Mouse (Mus musculus) c-Kit-positive CD71-negative TER-119-negative erythroid progenitor cells, embryonic 14.5 days (primary cell): ENCODE measurements at regions not wholly inside any gene's neighbourhood (a gene's known extent, or its start where the extent isn't known, plus 50 kb on each side); places are given as distances from the start of the nearest gene placed in this dataset.

Source experiments
- DNase-seq: peaks from one replicate; pipeline ENCODE4 v3.0.0-alpha.2; 2013; ENCODE audit warnings: low read depth

DNA sequence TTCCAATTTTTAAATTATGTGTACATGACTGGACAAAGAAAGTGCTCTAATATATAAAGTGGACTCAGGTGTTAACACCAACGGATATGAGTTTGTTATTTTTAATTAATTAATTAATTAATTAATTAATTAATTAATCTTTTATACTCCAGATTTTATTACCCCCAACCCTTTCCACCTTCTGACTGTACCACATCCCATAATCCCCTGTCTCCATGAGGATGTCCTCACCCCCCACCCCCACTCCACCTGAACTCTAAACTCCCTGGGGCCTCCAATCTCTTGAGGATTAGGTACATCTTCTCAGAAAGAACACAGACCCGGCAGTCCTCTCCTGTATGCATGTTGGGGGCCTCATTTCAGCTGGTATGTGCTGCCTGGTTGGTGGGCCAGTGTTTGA is 182.8 kb downstream of the Rassf9 start:
- DNase-seq = no peak

- DNase-seq = no peak
Measured at GRCm38 (mm10) chr10:102689966-102690365, 177.9 kb downstream of the Rassf9 start.

DNA sequence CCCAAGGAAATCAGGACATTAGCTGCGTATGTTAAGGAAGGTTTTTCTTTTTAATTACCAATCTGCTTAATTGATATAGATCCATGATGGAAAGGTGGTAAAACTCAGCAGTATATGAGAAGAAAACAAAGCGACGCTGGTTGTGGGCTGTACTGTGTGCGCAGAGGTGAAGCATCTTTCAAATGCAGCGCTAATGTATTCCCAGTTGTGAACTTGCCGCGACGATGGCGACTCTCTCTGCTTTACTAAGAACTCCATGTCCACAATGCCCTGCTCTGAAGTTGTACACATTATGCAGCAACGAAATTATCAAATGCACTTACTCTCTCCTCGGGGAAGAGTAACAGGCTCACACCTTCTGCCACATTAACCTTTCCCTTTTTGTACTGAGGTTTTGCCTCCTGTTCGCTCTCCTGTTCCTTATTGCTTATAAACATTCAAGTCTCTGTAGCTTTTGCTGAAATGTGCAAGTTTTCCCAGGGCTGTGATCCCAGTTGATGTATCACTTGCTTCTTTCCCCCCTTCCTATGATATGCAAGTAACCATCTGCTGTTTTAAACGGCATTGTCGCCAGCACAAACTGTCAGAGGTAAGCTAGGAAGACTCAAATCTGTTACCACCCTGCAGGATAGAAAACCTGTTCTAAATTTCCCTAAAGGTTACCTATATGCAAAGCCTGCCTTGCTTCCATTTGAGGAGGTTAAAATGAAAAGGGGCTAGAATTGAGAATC is 174.8 kb downstream of the Rassf9 start:
- DNase-seq = no peak

DNA sequence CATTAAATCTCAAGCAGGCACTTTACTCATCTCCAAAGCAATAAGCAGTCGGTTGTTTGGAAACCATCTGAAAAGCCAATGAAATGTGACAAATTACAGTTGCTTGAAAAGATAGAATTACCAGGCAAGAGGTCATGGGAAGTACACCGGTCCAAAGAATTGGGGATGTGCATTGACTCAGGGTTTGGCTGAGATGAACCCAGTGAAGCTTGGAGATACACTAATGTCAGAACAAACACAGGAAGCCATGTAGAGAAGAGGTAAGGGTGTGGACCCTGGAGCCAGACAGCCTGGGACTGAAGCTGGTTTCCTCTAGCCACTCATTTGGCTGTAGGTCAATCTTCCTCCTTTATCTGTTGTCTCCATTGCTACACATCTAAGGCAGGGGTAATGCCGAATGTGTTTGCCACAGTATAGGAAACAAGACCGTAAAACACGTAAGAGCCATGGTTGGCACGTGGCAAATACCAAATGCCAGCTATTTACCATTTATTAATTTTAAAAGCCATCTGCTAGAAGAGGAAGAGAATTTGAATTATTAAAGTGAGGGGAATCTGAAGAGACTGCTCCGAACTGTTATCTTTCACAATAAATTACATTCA is 173.9 kb downstream of the Rassf9 start:
- no peak for DNase-seq

- no peak for DNase-seq
Measured at GRCm38 (mm10) chr10:102667359-102667758, 155.3 kb downstream of the Rassf9 start.

- no peak for DNase-seq
Measured at GRCm38 (mm10) chr10:102659683-102660082, 147.7 kb downstream of the Rassf9 start.

DNA sequence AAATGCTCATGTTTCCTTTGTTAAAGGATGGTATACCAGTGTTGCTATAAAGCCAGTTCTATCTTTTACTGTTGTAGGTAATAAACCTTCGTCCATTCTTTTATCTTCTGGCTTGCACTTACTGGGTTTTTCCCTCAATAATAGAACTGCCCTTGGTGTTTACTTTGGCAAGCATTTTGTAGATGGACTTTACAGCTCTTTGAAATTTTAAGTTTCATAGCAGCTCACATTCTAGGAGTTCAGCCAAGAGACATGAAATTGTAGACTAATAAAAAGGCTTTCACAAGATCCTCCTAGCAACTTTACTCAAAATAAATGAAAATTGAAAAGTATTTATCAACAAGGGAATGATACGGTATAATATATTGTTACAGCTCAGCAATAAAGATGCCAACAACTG is 124.5 kb downstream of the Rassf9 start:
- DNase-seq = no peak

DNA sequence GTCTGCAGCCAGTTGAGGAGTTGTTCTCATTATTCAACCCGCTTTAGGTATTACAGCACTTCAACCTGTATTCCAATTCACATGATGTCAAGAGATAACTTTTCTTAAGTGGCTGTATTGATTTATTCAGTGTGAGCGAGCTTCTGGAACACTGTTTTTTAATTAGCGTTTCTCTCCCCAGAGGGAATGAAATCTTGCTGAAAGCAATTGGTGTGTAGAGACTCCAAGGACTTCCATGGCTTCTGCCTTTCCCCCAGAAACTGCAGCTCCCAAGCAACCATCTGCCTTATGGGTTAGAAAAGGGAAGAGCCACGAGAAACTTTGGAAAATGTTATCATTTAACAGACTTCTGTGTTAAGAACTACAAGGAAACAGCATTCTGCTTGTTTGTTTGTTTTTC is 121.4 kb downstream of the Rassf9 start:
- no peak for DNase-seq

DNA sequence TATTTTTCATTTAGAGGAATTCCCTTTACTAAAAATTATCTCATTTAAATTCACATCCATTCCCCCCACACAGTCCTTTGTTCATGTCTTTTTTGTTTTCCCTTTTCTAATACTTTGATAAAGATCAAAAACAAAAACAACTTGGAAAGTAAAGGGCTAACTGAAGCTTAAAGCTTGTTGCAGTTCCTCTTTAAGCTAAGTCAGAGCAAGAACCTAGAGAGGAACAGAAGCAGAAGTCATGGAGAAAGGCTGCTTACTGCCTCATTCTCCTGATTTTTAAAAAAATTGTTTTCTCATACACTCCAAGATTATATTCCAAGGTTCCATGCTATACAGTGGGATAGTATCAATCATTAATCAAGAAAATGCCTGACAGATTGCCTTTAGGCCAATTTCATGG is 116.6 kb downstream of the Rassf9 start:
- DNase-seq = no peak

DNA sequence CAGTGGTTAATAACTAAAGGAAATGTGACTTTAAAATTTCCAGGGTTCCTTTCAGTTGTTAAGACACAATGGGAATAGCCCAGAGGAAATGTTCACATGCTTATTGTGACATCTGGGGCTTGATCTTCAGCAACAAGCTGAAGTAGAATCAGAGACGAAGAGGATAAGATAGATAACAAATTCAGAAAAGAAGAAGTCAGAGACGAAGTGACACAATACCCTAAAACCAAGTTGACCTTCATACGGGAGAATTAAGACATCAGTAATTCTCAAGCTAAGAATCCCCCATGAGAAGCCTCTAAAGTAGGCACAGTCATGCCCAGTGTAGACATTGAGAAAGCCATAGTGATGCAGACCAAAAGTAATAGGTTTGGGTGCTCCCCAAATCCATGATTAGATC is 111.9 kb downstream of the Rassf9 start:
- DNase-seq = no peak

DNA sequence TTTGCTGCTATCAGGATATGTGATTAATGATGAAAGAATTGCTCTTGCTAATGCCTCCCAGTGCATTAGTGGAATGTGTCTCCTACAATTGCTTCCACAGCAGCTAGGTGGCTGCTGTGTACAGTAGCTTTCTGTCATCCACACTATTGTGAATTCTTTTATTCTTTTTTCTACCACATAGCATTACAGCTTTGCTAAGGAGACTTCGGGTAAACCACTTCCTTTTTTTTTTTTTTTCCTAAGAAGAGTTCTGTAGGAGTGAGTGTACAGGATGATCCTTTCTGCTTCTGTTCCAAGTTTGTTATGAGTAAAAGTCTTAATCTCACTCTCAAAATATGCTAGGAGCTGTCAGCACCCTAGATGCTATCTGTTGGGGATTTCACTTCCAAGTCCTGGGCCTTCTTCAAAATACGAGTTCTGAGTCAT is 110.6 kb downstream of the Rassf9 start:
- DNase-seq = no peak

DNA sequence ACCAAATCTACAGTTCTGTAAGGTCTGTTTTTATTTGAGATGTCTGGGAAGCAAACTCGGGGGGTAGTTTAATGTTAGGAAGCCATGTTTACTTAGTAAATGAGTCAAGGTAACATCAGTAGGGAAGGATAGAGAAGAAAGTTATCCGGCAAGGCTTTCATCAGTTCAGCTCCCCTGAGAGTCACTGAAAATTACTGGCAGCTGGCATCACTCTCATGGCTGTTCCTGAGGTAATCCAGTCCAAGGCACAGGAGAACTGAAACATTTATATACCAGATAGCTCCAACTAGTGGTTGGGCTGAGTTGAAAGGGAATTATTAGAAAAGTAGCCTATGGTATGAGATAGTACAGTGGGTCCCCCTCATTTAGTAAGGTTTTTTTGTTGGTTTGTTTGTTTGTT is 106.7 kb downstream of the Rassf9 start:
- no peak for DNase-seq

DNA sequence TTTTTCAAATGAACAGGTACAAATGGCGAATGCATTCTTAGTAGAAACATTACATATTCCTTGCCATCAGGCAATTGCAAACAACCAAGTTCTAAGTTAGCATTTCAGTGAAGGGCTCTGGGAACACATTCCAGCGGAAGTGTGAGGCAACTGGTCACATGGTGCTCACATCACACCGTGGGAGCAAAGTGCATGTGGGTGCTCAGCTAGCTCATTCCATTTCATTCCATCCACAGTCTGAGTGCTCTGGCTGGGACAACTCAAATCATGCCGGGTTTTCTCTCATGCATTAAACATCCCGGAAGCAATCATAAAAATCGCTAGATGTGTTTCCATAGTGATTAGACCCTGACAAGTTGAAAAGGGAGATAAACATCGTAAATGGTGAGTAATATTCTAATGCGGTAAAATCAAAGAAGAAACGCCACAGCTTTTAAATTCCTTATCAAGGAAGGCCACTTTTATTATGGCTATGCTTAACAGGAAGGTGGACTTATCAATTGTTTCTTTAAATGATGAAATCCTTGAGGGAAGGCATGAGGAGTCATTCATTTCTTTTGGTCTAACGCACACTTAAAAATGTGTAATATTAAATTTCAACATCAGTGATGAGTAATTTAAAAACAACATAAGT is 104.1 kb downstream of the Rassf9 start:
- no peak for DNase-seq
